Mouse (Mus musculus) CD4-positive helper T cell, adult 2 months (primary cell): ENCODE measurements at regions not wholly inside any gene's neighbourhood (a gene's known extent, or its start where the extent isn't known, plus 50 kb on each side); places are given as distances from the start of the nearest gene placed in this dataset.

Experiments
- DNase-seq: peaks from one replicate; pipeline ENCODE4 v3.0.0-alpha.2; 2012; ENCODE audit warnings: low read depth, missing footprints, low spot score

DNA sequence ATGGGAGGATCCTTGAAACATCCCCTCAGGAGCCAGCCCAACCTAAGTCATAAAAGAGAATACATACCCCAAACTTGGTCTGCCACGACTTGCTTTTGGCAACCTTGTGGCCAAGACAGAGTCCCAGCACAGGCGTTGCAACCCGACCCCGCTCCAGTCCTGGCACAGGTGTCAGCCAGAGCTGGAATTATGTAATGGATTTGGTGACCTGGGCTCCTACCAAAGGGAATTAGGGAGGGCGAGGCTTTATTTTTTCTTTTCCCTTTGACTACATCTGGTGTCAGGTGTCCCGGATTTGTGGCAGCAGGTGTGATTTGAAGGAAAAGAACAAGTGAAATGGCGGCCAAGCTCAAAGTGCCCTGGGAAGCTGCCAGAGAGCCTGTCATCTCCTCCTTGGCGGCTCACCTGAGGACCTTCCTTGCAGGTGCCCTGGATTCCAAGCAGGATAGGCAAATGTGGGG, 212.9 kb downstream of the Mef2c start:
- no peak for DNase-seq

DNA sequence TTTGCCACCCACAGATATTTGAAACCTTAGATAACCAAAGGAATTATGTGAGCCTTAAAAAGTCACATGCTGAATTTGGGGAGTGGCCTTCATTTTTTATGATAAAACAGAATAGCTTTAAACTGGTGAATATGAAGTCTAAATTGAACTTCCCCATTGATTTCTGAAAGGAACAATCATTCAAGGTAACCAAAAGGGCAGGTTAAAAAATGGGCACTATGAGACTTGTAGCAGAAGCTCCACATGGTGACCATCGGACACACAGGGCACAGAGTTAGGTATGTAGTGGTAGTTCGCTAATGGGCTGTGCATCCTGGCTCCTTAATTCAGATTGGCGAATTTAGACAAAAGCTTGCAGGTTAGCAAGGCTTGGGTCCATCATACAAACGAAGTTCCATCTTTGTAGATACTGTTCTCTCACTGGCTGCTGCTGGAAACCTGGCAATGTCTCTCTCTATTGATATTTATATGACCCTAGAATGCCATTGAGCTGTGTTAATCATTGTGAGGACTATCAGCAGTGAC, 213.9 kb downstream of the Mef2c start:
- DNase-seq = no peak

GRCm38 (mm10) chr13:83718431-83719410, 214.9 kb downstream of the Mef2c start:
- no peak for DNase-seq

DNA sequence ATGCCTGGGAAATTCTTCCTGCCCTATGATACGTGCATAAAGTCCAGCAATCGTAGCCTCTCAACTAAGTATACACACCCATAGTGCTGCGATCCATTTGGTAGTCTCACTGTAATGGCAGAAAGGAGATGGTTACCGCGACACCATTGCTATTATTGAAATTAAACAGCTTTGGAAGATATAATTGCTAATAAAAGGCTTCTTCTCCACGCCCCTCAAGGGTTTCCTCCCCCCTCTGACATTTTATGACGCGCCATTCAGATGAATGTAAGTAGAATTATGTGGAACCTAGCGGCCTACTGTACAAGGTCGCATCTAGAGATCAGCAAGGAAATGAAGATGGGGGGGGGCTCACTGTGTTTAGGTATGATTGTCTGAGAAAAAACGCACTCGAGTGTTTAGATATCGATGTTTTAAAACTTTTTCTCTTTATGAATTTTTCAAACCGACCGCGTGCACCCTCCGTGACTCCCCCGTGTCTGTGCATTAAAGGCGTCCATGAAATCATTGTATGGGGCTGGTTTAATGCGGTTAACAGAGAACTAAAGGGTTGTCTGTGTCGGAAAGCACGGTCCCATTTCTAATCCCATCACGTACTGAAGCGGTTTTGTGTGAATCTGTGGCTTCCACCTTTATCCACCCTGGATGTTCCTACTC, 215.9 kb downstream of the Mef2c start:
- DNase-seq = no peak

DNA sequence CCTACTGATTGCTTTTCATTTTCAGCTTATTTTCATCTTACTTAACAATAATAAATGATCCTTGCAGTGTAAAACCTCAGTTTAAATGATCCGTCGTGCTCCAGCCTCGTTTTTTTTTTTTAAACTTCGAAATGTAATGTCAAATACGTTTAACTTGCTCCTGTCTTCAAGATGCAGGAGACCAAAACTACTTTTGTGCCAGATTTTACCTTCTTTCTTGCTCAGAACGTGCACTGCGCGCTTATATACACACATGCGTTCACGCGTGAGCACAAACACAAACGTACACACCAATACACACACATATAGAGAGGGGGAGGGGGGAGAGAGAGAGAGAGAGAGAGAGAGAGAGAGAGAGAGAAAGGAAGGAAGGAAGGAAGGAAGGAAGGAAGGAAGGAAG, 216.5 kb downstream of the Mef2c start:
- no peak for DNase-seq

DNA sequence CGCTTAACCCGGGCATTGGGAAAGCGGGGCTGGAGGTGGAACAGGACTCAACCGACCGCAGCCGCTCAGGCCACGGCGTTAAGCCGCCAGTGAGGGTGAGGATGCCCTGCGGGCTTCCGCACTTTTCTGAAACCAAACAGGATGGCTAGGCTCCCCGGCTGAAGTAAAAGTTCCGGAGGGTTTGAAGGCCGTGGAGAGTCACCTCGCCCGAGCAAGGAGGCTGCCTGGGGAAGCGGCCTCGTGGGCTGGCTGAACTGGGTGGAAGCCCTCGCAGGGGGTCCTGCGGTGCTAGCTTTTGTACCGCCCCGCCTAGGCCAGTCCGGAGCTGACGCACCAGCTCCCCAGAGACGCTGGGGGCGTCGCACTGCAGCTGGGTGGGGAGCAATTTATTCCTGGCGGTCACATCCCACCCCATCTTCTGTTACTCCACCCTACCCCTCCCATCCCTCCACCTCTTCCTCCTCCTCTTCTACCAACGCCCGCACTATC, 217.1 kb downstream of the Mef2c start:
- no peak for DNase-seq

DNA sequence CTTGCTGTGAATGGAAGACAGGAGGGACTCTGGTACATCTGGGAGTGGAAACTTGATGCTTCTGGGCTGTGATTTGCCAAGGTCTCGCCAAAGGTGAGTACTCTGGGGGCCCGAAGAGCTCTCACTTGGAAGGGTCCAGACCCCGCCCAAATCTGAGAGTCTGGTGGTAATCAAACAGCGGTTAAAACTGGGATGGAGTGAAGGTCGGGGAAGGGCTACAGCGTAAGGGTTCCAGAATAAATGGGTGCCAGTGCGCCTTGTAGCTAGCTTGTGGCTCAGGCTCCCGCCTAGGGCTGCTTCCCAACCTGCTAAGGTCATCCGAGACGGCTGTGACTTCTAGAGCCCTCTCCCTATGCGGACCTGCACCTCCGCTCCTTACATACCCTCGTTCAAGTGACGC, 217.7 kb downstream of the Mef2c start:
- no peak for DNase-seq

DNA sequence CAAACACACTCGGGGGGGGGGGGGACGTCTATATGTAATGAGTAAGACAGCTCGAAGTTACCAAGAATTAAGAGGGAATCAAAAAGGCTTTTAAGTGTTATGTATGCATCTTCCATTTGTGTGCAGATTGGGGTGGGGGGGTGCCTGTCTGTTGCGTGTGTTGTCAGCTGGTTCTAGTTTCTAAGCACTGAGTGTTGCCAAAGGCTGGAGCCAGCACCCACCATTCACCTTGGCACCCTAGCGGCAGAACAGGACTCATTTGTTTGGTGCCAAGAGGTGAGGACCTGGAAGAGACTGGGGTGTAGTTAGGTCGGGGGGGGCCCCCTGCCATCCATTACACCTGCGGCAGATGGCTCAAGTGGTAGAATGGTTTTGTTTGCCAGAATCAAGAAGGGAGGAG, 218.4 kb downstream of the Mef2c start:
- DNase-seq = no peak

DNA sequence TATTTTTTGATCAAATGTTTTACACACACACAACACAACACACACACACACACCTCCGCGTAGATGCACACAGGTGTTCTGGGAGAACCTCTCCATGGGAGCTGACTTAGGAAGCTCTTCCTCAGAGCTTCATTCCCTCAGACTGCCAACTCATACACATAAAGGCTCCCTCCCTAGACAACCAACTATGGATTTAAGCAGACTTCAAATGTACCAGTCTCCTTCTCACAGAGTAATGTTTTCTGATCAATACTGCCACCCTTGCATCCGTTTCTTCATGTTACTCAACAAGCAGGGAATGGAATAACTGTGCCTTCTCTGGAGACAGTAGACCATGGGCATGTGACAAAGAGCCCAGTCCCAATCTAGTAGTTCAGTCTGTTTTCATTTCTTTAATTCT, 219.0 kb downstream of the Mef2c start:
- DNase-seq = no peak

DNA sequence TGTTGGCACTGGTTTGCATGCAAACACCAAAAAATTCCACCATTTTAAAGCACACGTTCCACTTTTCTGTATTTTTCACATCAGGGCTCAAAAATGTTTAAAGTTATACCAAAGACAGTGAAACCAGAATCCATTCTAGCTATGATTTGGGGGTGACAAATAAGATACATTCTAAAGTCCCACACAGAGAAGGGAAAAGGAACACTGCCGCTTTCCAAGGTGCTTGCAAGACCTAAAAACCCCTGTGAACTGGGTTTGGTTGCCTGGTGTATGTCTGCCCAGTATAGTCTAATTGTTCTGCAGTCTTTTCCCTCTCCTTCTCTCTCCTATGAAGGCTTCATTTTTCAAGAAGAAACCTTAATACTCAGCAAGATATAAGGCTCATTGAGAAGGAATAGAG, 219.6 kb downstream of the Mef2c start:
- DNase-seq = no peak

DNA sequence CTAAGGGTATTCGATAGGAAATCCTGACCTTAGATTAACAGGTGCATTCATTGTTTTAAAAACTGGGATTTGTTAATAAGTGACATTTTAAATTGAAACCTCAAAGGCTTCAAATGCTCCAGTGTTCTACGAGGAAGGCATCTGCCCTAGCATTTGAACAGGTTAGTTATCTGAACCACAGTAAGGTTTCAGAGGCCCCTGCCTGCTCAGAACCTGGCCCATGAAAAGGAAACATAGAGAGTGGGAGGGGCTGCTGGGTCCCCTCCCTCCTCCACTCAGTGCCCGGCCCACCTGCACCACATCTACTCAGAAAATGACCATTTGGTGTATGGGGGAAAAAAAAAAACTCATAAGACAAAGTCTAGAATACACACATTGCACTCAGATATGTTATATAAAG, 220.4 kb downstream of the Mef2c start:
- DNase-seq = no peak

- DNase-seq = peak; percentile 20
Measured at GRCm38 (mm10) chr13:83724995-83725394, 221.2 kb downstream of the Mef2c start.

DNA sequence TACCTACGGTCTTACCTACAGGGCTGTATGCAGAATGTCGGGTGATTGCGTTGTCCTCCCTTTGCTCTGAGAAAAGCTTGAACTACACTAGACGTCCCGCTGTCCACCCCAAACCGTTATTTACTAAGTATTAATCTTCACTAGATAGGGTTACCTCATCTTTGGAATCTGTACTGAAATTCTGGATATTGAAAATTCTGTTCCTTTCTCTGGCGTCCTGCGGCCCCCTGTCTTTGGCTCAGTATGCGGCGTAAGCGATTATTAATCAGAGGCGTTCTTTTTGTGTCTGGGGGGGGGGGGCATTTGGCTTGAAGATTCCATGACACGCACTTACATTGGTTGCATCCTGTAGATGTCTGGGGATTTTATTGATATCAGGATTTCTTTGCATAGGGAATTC, 222.0 kb downstream of the Mef2c start:
- no peak for DNase-seq

GRCm38 (mm10) chr13:83726346-83726975, 222.6 kb downstream of the Mef2c start:
- no peak for DNase-seq

DNA sequence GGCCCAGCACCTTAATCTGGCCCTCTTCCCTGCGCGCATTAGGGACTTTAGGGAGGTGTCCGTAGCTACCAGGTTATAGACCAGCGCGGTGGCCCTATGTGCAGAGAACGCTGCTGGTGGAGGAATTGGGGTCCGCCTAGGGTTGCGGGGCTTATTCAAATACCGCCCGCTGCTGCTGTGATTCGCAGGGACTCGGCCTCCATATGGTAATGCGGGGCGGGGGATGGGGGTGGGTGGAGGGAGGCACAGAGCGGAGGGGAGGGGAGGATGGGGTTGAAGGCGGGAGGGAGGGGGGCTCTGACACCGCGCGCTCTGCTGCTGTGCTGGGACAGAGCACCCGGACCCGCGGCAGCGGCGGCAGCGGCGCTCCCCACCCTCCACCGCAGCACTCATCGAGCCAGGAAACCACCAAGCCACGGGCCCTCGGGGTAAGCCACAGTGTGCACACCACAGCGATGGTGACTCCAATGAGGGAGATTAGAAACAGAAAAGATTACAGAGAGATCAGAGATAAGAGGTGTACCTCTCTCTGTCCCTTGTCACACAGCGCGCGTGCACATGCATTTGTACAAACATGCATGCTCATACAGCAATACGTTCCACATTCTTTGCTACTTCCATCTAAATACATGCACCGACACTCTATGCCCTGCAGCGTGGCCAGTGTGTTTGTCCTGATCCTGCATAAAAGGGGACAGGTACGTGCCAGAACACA, 223.4 kb downstream of the Mef2c start:
- no peak for DNase-seq

GRCm38 (mm10) chr13:83727766-83728395, 224.0 kb downstream of the Mef2c start:
- DNase-seq = no peak

DNA sequence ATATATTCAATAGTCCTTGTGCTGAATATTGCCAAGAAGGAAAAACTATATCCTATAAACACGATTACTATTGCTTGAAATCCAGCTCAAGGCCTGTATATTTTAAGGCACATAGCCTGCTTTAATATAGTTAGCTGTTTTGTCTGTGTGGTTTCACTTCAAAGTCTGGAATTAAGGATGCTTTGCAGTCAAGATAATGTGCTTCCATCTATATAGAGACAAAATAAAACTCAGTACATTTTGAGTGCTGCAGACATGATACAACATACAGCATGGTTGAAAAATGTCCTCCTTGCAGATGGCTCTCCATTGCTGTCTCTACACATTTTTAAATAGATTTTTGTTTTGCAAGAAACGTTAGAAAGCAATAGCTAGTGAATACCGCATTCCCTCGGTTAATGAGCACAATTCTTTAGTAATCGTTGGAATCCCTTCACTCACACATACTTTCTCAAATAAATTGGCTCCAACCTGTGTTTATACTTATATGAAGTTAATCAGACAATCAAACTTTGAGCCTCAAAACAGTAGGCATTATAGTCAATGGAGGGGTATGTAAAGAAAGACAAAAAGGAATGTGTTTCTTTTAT, 224.7 kb downstream of the Mef2c start:
- no peak for DNase-seq

GRCm38 (mm10) chr13:83729331-83730009, 225.6 kb downstream of the Mef2c start:
- no peak for DNase-seq

DNA sequence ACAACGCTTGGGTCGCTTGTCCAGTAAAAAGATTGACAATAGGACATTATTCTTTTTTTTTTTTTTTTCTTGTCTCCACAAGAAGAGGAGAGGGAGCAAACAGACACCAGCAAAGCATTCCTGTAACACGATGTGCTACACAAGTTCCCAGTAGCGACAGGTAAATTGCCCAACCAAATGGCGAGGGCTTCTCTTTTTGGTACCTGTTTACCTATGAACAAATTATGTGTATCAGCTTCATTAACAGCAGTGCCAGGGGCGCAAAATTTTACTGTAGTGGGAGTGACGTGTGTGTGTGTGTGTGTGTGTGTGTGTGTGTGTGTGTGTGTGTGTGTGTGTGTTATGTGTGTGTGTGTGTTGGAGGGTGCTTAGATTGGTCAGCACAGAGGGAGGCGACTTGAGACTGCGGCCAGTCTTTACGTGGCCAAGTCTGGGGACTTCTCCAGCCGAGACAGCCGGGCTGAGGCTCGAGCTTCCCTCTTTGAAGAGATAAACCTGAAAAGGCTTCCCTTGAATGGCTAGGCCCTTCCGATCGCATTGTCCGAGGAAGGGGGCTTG, 226.4 kb downstream of the Mef2c start:
- no peak for DNase-seq
